Mouse (Mus musculus) olfactory bulb, adult 2 months (tissue): ENCODE measurements around the gene Ptf1a.

Experiments
- CTCF ChIP-seq: fragments of 200-500 bp; IDR thresholded peaks from 2 replicates; pipeline ENCODE4 v1.5.1; 2012; ENCODE audit warnings: low read depth, mild to moderate bottlenecking, low read length, moderate library complexity; ENCODE audit not compliant: insufficient read depth
- POLR2A ChIP-seq: fragments of 200-500 bp; IDR thresholded peaks from 2 replicates; pipeline ENCODE4 v1.6.1; 2012; ENCODE audit warnings: mild to moderate bottlenecking, low read depth, low read length, moderate library complexity; ENCODE audit not compliant: insufficient read depth

DNA sequence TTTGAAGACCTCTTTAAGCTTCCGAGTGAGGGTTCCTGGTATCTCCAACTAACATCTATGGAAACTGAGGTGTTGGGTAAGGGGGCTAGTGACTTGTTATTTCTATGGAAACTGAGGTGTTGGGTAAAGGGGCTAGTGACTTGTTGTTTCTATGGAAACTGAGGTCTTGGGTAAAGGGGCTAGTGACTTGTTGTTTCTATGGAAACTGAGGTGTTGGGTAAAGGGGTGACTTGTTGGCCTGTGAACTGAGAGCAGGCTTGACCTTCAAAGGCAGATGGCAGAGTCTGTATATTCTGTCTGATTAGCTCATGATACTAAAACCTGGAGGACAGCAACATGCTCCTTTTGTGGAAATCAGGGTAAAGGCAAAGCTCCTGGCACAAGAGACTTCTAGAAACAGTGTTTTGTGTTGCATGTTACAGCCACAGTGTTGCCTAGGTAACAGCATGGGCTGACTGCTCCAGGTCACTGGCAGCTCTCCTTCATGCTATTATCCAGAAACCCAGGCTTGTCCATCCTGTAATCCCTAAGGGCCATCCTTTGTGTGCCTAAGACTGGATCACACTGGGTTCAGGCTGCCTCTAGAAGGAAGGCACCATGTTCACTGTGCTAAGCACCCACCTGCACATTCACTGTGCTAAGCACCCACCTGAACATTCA is 25.6 kb upstream of the Ptf1a start:
- no peak for TF ChIP-seq POLR2A
- TF ChIP-seq CTCF = no peak
